Mouse (Mus musculus): Measurements from ENCODE around the gene Lsm11.

Gene Lsm11

DNA sequence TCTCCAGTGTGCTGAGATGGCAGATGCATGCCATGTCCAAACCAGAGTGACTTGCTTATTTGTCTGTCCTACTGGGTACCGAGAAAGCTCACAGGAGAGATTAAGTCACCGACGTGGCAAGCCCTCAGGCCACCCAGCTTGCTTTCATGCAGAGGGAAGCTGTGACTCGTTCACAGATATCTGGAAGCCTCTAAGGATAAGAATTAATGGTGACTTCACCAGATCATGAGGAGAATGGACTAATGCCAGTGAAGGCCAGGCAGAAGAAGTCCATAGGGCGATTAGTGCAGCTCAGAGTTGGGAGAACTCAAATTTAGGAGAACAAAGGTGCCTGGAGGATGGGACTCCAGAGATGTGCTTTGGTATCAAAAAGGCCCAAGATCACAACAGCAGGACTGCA is 17.3 kb downstream of the Lsm11 start:
- DNase-seq (ENCODE audit: low spot score), result no peak

DNA sequence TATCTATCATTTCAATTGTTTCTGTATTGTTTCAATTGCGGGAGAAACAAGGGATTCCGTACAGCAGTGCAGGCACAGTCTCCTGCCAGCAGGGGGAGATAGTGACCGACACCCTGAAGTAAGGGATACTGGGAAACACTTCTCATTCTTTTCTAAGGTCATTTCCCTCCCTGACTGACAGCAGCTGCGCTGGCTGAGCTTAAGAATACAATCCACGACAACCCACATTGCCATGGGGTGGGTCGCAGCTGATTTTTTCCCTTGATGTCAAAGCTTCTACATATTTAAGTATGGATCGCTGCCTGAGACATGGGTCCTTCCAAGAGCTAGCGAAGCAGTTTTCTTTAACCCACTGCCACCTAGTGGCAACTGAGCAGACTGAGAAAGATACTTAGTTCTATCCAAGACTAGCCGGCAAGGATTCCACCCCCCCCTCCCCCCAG is 18.1 kb downstream of the Lsm11 start:
- peak; percentile 60 for DNase-seq (ENCODE audit: low spot score)

GRCm38 (mm10) chr11:45925436-45925835 is 19.3 kb downstream of the Lsm11 start:
- no peak for DNase-seq (ENCODE audit: low spot score)

DNA sequence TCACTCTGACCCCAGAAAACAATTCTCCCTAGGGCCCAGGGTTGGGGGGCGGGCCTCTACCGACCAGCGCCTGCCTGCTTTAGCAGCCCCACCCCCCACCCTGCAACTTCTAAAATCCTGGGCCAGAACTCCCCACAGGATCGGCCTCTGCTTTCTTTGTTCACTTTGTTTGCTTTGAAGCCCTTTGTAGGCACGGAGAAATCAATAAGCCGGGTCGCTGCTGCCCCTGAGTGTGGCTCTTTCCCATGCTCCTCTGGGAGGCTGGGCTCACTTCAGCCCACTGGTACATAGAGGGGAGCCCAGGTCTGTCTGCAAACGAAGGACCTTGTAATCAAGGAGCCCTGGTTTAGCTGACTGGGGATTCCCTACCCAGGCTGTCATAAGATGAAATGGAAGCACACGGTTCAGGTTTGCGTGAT is 23.2 kb downstream of the Lsm11 start:
- DNase-seq (ENCODE audit: low spot score), result no peak

DNA sequence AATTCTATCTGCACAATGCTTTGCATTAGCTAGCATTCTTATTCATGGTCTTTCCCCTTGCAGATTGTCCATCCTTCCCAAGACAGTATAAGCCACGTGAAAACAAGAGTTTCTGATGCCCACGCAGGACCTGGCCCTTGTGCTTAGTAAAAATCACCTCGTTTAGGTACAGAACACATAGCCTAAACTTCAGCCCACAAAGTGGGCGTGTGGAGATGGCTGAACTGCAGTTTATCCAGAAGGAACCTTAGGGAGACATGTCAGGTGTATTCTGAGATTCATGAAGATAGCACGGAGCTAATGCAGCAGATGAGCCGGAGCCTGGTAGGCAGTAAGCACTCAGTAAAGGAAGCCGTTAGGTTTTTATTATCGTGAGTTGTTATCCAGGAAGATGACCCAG is 23.7 kb downstream of the Lsm11 start:
- no peak for DNase-seq (ENCODE audit: low spot score)

- no peak for DNase-seq (ENCODE audit: low spot score)
These were observed 25.9 kb downstream of the Lsm11 start for GRCm38 (mm10) chr11:45918836-45919235.

DNA sequence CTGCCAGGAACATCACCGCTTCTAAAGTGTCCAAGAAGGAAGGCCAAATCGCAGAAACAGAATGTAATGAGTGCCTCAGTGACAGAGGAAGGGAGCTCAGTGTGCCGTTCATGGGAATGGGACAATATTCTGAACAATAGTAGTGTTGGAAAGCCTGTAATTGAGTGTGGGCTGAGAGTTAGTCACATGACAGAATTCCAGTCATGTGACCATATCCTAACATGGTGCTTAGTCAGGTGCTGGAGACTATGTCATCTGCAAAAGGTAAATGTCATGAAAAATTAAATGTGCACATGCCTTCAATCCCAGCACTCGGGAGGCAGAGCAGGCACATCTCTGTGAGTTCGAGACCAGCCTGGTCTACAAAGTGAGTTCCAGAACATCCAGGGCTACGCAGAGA is 26.7 kb downstream of the Lsm11 start:
- DNase-seq (ENCODE audit: low spot score), result no peak

DNA sequence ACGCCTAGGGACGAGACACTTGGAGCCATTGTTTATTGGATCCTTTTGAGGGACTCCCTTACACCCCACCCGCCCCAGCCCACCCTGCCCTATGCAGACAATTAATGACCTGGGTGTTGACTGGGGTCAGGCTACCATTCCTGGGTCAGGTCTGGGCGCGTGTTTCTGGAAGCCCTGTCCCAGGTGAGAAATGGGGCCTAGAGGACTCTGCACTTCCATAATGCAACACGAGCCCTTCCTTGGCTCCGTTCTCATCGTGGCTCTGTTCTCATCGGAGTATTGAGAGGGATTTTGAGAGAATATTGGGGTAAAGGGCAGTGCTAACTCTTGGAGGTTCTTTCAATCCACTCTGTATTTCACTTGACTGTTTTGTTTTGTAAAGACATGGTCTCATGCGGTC is 28.5 kb downstream of the Lsm11 start:
- no peak for DNase-seq (ENCODE audit: low spot score)

DNA sequence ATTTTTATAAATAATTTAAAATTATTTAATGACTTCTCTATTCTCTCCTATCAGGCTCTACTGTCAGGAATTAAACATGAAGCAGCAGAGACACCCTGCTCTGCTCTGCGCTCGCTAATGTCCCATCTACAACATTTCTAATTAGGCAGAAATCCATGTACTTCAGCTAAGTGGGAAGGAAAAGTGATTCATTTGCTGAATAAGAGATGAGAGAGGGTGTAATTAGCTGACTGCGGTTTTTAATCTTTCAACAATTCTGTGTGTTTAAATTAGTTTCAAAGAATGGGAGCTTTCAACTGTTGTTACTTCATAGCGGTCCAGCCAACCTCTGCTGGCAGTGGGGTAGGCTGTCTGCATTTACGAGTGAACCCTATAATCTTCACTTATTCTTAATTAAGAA is 34.0 kb downstream of the Lsm11 start:
- no peak for DNase-seq (ENCODE audit: low spot score)

- DNase-seq (ENCODE audit: low spot score), result no peak
These were observed 35.8 kb downstream of the Lsm11 start for GRCm38 (mm10) chr11:45908894-45909293.

GRCm38 (mm10) chr11:45908070-45908469 is 36.7 kb downstream of the Lsm11 start:
- DNase-seq (ENCODE audit: low spot score), result no peak

DNA sequence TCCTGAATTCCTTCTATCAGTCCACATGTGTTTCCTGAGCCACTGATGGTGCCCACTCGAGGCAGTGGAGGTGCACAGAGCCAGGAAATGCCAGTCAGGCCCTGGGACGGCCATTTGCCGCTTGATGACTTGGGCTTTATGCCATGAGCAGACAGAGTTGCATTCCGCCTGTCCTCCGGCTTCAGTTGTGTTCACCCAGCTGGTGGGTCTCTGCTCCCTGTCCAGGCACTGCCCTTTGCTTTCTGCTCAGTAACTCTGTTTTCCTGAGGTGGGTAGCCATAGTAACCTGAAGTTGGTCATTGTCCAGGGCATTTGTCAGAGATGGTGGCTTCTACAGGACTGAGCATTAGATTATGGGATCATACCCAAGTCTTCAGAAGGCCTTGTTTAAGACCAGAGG is 37.4 kb downstream of the Lsm11 start:
- DNase-seq (ENCODE audit: low spot score), result no peak

DNA sequence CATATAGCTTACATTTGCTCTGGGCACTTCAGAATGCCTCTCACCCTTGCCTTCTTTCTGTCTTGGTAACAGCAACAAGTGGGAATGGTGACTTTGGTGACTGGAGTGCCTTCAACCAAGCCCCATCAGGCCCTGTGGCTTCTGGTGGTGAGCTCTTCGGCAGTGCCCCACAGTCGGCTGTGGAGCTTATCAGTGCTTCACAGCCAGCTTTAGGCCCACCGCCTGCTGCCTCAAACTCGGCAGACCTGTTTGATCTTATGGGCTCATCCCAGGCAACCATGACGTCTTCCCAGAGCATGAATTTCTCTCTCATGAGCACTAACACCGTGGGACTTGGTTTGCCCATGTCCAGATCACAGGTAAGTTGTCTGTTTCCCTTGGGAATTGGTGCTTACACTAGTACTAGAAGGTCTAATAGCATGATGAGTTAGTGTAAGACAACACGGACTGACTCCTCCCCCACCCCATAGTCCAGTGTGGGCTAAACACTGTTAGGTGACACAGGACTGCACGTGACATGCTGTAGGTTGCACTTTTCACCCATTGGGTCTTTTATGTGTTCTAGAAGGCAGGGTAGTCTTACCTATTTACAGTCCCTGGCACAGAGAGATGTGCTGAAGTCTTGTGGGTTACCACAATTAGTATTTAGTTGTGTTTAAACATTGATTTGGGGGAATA is 38.5 kb downstream of the Lsm11 start:
- no peak for DNase-seq (ENCODE audit: low spot score)

DNA sequence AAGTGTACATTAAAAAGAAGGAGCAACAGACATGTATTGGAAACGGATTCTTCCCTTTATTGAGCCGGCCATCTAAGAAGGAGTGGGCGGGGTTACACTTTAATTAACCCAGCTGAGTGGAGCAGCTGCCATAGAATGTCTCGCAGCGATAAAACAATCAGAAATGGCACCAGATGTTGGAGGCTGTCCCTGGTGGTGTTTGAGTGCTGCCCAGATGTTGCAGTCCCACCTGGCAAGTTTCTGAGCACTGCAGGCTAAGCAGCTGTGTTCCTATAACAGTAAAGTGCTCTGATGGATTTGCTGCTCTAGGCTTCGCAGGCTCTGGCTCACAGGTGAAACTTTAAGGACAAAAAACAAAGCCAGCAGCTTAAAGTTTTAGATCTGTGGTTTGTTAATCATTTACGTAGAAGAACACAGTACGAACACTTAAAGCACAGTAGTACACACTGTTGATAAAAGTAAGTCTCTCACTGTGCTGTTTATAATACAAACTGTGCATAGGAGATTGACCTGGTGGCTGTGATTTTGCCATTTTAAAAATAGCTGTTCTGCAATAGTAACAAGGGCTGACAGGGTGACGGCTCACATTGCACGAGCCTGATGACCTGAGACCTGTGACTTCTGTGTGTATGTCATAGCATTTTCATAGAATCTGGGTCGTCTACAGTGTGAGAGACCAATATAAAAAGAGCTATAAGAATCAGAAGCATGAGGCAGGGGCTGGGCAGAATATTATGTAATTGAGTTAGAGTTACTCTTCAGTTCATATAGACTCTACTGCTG is 44.3 kb downstream of the Lsm11 start:
- DNase-seq (ENCODE audit: low spot score), result no peak

DNA sequence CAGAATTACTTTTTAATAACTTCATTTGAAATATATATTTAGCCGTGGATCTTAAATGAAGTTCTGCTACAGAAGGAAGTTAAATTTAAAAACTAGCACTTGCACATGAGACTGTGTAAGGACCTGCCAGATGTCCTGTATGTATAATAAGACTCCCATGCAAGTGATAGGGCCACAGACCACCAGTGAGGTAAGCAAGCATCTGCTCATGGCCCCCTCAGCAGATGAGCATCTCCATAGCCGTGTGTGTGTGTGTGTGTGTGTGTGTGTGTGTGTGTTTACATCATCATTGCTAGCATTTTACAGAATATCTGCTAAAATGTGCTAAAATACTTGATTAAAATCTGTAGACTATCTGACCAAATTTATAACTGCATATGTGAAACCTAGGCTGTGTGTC is 47.3 kb downstream of the Lsm11 start:
- no peak for DNase-seq (ENCODE audit: low spot score)

- DNase-seq (ENCODE audit: low spot score), result no peak
These were observed 51.8 kb downstream of the Lsm11 start for GRCm38 (mm10) chr11:45892861-45893360.

DNA sequence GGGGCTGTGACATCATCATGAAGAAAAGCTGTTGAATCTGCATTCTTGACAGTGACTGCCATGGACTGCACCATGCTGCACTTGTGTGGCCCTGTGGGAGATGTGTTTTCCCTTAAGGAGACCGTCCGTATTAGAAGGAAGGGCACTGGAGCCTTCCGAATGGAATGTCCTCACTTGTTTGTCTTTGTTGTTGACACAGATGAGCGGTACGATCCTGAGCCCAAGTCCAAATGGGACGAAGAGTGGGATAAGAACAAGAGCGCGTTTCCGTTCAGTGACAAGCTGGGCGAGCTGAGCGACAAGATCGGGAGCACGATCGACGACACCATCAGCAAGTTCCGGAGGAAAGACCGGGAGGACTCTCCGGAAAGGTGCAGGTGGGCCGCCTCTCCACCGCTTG is 54.3 kb downstream of the Lsm11 start:
- no peak for DNase-seq (ENCODE audit: low spot score)

DNA sequence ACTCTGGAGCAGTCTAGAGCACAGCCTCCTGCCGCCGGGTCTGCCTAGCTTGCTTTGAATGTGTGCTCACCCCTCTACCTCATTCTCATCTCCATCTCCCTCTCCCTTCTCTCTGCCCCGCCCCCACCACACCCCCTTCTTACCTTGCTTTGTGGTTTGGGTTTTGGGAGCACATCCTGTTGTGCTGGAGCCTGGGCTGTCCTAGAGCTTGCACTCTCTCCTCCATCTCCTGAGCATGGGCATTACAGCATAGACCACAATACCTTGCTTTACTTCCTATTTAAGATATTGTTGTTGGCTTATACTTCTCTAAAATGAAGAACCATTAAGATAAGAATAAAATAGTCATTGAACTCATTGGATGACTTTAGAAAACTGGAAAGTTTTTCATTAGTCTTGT is 54.8 kb downstream of the Lsm11 start:
- DNase-seq (ENCODE audit: low spot score), result no peak

- DNase-seq (ENCODE audit: low spot score), result no peak
These were observed 56.2 kb downstream of the Lsm11 start for GRCm38 (mm10) chr11:45888471-45889030.

GRCm38 (mm10) chr11:45886596-45886995 is 58.1 kb downstream of the Lsm11 start:
- no peak for DNase-seq (ENCODE audit: low spot score)

- no peak for DNase-seq (ENCODE audit: low spot score)
These were observed 59.0 kb downstream of the Lsm11 start for GRCm38 (mm10) chr11:45885606-45886230.

DNA sequence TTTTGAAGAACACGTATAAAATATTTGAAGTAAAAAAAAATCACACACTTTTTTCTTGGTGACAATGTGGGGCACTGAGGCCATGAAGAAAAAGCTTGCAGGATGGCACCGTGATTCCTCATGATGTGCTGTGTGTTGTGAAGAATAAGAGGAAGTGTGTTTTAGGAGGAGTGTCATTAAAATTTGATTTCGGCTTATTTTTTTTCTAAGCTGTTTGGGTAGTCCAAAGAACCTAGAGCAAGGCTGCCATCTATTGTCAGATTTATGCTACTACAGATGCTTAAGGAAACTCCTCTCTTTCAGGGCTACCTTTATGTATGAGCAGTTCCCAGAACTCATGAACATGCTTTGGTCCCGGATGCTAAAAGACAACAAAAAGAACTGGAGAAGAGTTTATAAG is 60.7 kb downstream of the Lsm11 start:
- no peak for DNase-seq (ENCODE audit: low spot score)
